Mouse (Mus musculus) E14TG2a.4 (cell line): ENCODE data around the gene 1700001J03Rik.
A peak's percentile ranks its signal among the peaks of the same experiment; 100 is the strongest.

ENCODE experiments used
- H3K27me3 ChIP-seq: 2 replicates; pipeline ENCODE4 v1.6.1; 2014; ENCODE audit warnings: low read length, control low read depth; ENCODE audit not compliant: insufficient read depth
- H3K36me3 ChIP-seq: 2 replicates; pipeline ENCODE4 v1.6.1; 2014; ENCODE audit warnings: low read length, control low read depth; ENCODE audit not compliant: insufficient read depth
- H3K4me1 ChIP-seq: replicated peaks from 2 replicates; pipeline ENCODE4 v1.6.1; 2014; ENCODE audit warnings: low read depth, low read length, control low read depth
- H3K4me3 ChIP-seq: replicated peaks from 2 replicates; pipeline ENCODE4 v1.5.1; 2014; ENCODE audit warnings: mild to moderate bottlenecking, low read length
- H3K9me3 ChIP-seq: 2 replicates; pipeline ENCODE4 v1.6.1; 2014; ENCODE audit warnings: low read length, control low read depth
- CTCF ChIP-seq: conservative IDR thresholded peaks from 2 replicates; pipeline ENCODE4 v1.5.1; 2014; ENCODE audit warnings: low read length
- NANOG ChIP-seq: IDR thresholded peaks from 2 replicates; pipeline ENCODE4 v1.6.1; 2014; ENCODE audit warnings: borderline replicate concordance, low read length, mixed read lengths
- POU5F1 ChIP-seq: IDR thresholded peaks from 2 replicates; pipeline ENCODE4 v1.6.1; 2014; ENCODE audit warnings: low read length, borderline replicate concordance

The 1700001J03Rik gene

DNA sequence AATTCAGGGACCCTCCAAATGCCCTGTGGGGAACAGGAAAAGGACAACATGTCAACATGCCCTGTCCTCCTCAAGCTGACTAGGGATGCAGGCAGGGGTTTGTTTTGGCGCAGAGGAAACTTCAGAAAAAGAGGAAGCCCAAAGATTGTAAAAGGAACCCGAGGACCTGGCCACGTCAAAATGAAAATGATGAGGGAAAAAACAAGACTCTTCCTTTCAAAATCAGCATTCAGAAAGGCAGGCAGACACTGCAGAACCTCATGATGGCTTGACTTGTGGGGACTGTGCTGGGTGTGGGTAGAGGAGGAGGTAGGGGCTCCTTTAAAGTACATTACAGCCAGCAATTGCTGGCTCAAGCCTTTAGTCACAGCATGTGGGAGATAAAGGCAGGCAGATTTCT is 34.6 kb downstream of the 1700001J03Rik start:
- H3K4me3 ChIP-seq: no peak overlapping the region
- no peaks in the 10 kb centered on the region for H3K36me3 ChIP-seq
- no peak for TF ChIP-seq POU5F1
- TF ChIP-seq CTCF: no peak
- TF ChIP-seq NANOG: no peak
- H3K4me1 ChIP-seq: no peaks in the 10 kb centered on the region
- peaks cover 15% of the 10 kb centered on the region for H3K9me3 ChIP-seq
- H3K27me3 ChIP-seq: no peaks in the 10 kb centered on the region

DNA sequence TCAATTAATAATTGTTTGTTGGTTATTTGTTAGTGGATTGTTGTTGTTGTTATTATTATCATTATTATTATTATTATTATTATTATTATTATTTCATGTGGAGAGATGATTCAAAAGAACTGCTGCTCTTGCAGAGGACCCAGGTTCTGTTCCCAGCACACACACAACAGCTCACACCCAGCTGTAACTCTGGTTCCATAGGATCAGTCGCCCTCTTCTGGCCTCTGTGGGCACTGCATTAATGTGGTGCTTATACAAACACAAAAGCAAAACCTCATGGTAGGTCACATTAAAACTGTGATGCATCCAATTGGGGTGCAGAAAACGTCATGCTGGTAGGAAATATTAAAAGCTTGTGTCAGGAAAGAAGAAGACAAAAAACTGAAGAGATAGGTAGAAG is 37.2 kb downstream of the 1700001J03Rik start:
- H3K9me3 ChIP-seq: peaks cover 27% of the 10 kb centered on the region
- no peak overlapping the region for H3K4me3 ChIP-seq
- H3K27me3 ChIP-seq: no peaks in the 10 kb centered on the region
- no peaks in the 10 kb centered on the region for H3K36me3 ChIP-seq
- TF ChIP-seq CTCF: peak; percentile 42
- TF ChIP-seq POU5F1: no peak
- H3K4me1 ChIP-seq: no peaks in the 10 kb centered on the region
